Mouse (Mus musculus) lung, embryonic 14.5 days (tissue): ENCODE data around the gene Sema6b. TPM values are rescaled to one million over a fixed set of nuclear protein-coding genes. Genes with fewer than 3 reads are reported as not detected.

Source experiments
- ATAC-seq: fragments of 200-750 bp; cut with Nextera tagmentation; 2 replicates; pipeline ENCODE4 v1.8.0; 2017; ENCODE audit warnings: mild to moderate bottlenecking, moderate TSS enrichment, moderate library complexity; ENCODE audit not compliant: insufficient read depth
- DNase-seq: peaks from one replicate; pipeline ENCODE4 v3.0.0-alpha.2; 2015
- H3K27ac ChIP-seq: fragments of 300-500 bp; sonication (generic); 2 replicates; pipeline ENCODE4 v1.5.1; 2014; ENCODE audit warnings: low read depth, mild to moderate bottlenecking, moderate library complexity
- H3K27me3 ChIP-seq: fragments of 300-500 bp; sonication (generic); 2 replicates; pipeline ENCODE4 v1.6.1; 2014; ENCODE audit warnings: low read length, control low read depth; ENCODE audit not compliant: insufficient read depth
- H3K36me3 ChIP-seq: fragments of 300-500 bp; sonication (generic); 2 replicates; pipeline ENCODE4 v1.6.1; 2014; ENCODE audit warnings: control low read depth; ENCODE audit not compliant: insufficient read depth
- H3K4me1 ChIP-seq: fragments of 300-500 bp; sonication (generic); 2 replicates; pipeline ENCODE4 v1.6.1; 2014; ENCODE audit warnings: antibody characterized with exemption, control low read depth; ENCODE audit not compliant: insufficient read depth
- H3K4me2 ChIP-seq: fragments of 300-500 bp; sonication (generic); 2 replicates; pipeline ENCODE4 v1.6.1; 2014; ENCODE audit warnings: mild to moderate bottlenecking
- H3K4me3 ChIP-seq: fragments of 300-500 bp; sonication (generic); 2 replicates; pipeline ENCODE4 v1.5.1; 2014; ENCODE audit warnings: low read depth, low read length
- H3K9ac ChIP-seq: fragments of 300-500 bp; sonication (generic); 2 replicates; pipeline ENCODE4 v1.6.1; 2014
- H3K9me3 ChIP-seq: fragments of 300-500 bp; sonication (generic); 2 replicates; pipeline ENCODE4 v1.6.1; 2016; ENCODE audit warnings: low read depth, low read length, control low read depth
- CTCF ChIP-seq: IDR thresholded peaks from 2 replicates; pipeline ENCODE4 v1.5.1; 2016; ENCODE audit warnings: antibody characterized with exemption, low read depth
- WGBS: fragments of 180-500 bp; shearing (Covaris S2); extraction: QIAGEN DNeasy Blood & Tissue Kit; methylation state at CpG from one replicate; pipeline ENCODE4 v1.1.7; 2014; 5-methylcytosine and 5-hydroxymethylcytosine counted together
- polyA plus RNA-seq: library from polyadenylated mRNA; unstranded; fragments of >200 nt; fragmentation: Nextera tagmentation; extraction: Ambion mirVana; gene quantifications from 2 replicates; pipeline ENCODE4 v1.2.1, GENCODE M21; 2014

The Sema6b gene
- polyA plus RNA-seq, 1 experiment from 2014 or later: 1.8 TPM

DNA sequence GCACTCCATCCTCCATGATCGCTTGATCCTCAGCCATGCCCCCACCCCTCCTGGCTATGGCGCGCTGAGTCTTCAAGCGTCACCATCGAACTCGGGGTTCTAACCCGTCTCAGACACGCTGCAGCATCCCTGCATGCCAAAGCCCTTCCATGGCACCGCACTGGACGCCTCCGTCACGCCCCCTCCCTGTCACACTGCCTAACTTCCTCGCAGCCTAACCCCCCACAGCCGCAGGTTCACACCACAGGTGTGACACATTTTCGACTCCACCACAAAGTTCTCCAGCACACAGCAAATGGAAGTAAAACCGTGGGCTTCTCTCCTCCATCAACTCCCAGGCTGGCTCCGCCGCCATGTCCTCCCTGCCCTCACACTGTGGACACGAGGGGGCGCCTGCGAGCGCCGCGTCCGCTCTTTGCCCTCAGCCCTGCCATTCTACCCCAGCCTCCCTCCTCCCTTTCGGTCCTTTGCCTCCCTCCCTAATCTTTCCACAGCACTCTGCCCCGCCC, 5.6 kb downstream of the Sema6b start:
- TF ChIP-seq CTCF: peak; percentile 88
- Histone ChIP-seq H3K4me1 (0 out of 2 replicates have a peak, but pooled peaks cover 6% of the 10 kb centered on the region), H3K27ac (no peak overlapping the region), H3K9ac (peak overlapping the region; percentile 29; the same call in 1 of the 2 replicates), H3K36me3 (no peaks in the 10 kb centered on the region), H3K4me3 (peak overlapping the region; percentile 22), H3K4me2 (peak overlapping the region; percentile 67), H3K27me3 (peaks cover 17% of the 10 kb centered on the region; the same call in 1 of the 2 replicates), H3K9me3 (no peaks in the 10 kb centered on the region)
- DNase-seq (peak; percentile 69), ATAC-seq (peak; percentile 13; the same call in 1 of the 2 replicates)
- WGBS: 3% methylated on average over 27 of the region's 27 CpGs

DNA sequence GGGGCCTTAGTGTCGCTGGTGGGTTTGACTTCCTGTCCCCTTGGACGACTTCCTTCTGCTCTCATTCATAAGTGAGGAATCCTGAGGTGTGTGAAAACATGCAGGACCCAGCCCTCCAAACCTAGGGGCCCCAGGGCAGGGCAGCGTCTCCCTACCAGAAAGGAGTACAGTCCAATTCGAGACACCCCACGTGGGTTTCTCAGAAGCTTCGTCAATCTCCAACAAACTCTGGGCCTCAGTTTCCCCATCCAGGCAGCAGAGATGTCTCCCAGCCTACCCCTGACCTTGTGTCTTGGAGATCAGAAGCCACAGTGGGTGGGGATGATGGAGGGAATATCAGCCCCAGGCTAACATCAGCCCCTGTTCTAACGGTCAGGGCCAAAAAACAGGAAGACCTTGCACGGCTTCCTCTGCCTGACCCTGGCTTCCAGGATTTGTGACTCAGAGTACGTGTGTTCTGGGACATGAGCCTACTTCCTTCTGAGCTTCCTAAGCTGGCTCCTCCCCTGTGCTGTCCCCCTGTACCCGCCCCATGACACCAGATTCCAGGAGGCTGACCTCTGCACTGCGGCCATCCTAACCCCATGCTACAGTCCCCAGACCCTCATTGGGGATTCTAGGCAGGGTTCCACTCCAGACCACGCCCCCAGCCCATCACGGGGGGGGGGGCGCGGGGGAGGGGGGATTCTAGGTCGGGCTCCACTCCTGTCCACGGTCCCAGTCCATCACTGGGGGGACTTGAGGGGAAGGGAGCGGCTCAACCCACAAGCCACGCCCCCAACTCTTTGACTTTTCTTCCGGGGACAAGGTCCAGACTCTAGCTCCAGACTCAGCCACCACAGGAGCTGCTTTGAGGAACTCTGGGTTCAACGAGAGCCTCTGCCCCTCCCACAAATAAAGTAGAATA, 6.4 kb downstream of the Sema6b start:
- H3K27ac ChIP-seq: peak overlapping the region; percentile 72; the same call in 1 of the 2 replicates
- TF ChIP-seq CTCF: no peak
- H3K4me2 ChIP-seq: peak overlapping the region; percentile 67
- ATAC-seq (peak; percentile 72), DNase-seq (peak; percentile 66)
- no peaks in the 10 kb centered on the region for H3K36me3 ChIP-seq
- 15% methylated on average over 19 of the region's 21 CpGs for WGBS
- H3K4me3 ChIP-seq: peak overlapping the region; percentile 22
- peak overlapping the region; percentile 29 for H3K9ac ChIP-seq
- H3K4me1 ChIP-seq: 0 out of 2 replicates have a peak, but pooled peaks cover 6% of the 10 kb centered on the region
- H3K9me3 ChIP-seq: no peaks in the 10 kb centered on the region
- H3K27me3 ChIP-seq: peaks cover 9% of the 10 kb centered on the region; the same call in 1 of the 2 replicates

DNA sequence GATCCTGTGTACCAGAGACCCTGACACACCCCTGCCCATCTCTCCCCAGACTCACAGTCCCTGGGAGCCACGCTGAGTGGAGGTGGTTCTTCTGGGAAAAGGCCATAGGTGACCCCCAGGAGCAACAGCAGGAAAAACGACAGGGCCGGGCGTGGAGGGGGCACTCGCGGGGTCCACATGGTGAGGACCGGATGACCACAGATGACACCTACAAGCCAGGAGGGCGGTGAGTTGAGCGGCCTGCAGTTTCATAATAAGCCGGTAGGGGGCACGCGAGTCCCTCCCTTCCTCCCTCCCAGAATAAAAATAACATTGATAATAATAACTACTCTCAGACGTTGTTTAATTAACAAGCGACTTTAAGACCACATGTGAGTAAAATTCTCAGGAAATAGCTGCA, 7.5 kb downstream of the Sema6b start:
- ATAC-seq: no peak
- Histone ChIP-seq H3K4me3 (no peak overlapping the region), H3K4me2 (0 out of 2 replicates have a peak overlapping the region, but pooled peaks have one; percentile 1)

DNA sequence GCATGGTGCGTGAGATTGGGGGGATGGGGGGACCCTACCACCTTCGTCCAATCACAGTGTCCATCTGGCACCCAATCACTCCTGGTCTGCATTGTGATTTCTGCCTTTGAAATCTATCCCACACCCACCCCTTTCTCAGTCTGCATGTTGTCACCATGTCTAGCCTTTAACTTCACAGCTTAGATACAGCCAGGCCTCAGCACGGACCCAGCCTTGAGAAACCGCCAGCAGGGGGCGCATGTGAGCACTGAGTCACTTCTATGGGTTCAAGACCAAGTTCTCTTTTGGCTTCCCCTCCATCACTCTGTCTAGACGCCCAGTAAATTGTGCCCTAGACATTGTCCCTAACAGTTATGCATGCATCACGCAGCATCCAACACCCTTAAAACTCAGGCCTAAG, 8.3 kb downstream of the Sema6b start:
- DNase-seq: peak; percentile 81
- H3K4me1 ChIP-seq: 0 out of 2 replicates have a peak, but pooled peaks cover 6% of the 10 kb centered on the region
- H3K9me3 ChIP-seq: no peaks in the 10 kb centered on the region
- no peak overlapping the region for H3K9ac ChIP-seq
- TF ChIP-seq CTCF: peak; percentile 87
- H3K4me2 ChIP-seq: no peak overlapping the region
- H3K27me3 ChIP-seq: no peaks in the 10 kb centered on the region
- H3K27ac ChIP-seq: no peak overlapping the region
- H3K4me3 ChIP-seq: no peak overlapping the region
- H3K36me3 ChIP-seq: no peaks in the 10 kb centered on the region
- 43% methylated on average over 7 of the region's 7 CpGs for WGBS
- no peak for ATAC-seq

More for the DNA sequence above, 7.5 kb downstream of the Sema6b start:
- Histone ChIP-seq H3K9me3 (no peaks in the 10 kb centered on the region), H3K27ac (no peak overlapping the region), H3K27me3 (no peaks in the 10 kb centered on the region), H3K36me3 (no peaks in the 10 kb centered on the region), H3K4me1 (0 out of 2 replicates have a peak, but pooled peaks cover 6% of the 10 kb centered on the region), H3K9ac (no peak overlapping the region)
- TF ChIP-seq CTCF: peak; percentile 89
- 3% methylated on average over 14 of the region's 14 CpGs for WGBS
- DNase-seq: peak; percentile 77

DNA sequence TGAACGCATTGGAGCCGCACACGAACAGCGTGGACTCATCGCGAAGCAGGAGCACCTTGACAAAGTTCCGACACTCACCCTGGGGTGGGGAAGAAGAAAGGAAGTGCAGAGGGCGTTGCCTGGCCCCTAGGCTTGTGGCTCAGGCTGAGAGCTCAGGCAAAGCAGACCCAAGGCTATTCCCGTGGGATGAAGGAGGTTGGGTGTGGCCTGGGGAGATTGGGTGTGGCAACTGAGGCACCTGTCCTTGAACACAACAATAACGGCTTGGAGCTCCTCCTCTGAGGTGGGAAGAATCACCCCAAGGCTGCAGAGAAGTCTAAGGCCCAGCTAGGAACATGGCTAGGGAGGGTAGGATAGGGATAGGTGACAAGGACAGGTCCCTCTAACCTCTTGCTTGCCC, 9.0 kb downstream of the Sema6b start:
- ATAC-seq (no peak), DNase-seq (no peak)
- no peak overlapping the region for H3K27ac ChIP-seq
- no peaks in the 10 kb centered on the region for H3K9me3 ChIP-seq
- 89% methylated on average over 10 of the region's 10 CpGs for WGBS
- H3K9ac ChIP-seq: no peak overlapping the region
- H3K27me3 ChIP-seq: no peaks in the 10 kb centered on the region
- no peak for TF ChIP-seq CTCF
- 0 out of 2 replicates have a peak, but pooled peaks cover 6% of the 10 kb centered on the region for H3K4me1 ChIP-seq
- H3K36me3 ChIP-seq: no peaks in the 10 kb centered on the region
- no peak overlapping the region for H3K4me3 ChIP-seq
- no peak overlapping the region for H3K4me2 ChIP-seq

DNA sequence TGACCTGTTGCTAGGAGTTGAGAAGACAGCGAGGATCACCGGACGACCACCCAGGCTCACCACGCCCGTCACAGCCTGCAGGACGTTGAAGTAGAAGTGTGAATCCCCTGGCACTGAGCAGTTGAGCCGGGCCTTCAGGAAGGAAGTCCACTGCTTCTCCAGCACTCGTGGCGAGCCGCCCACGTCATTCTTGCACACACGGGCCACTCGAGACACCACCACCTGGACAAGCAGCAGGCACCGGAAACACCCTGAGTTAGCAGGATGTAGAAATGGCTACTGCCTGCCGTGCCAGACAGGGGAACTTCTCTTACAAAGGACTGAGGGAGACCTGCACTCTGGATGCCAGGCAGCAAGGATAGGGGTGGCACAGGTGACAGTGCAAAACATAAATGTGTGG, 11.9 kb downstream of the Sema6b start:
- DNase-seq (no peak), ATAC-seq (no peak)
- peaks cover 20% of the 10 kb centered on the region for H3K27me3 ChIP-seq
- H3K27ac ChIP-seq: no peak overlapping the region
- 0 out of 2 replicates have a peak, but pooled peaks cover 2% of the 10 kb centered on the region for H3K4me1 ChIP-seq
- H3K4me3 ChIP-seq: no peak overlapping the region
- H3K9ac ChIP-seq: no peak overlapping the region
- no peak overlapping the region for H3K4me2 ChIP-seq
- no peak for TF ChIP-seq CTCF
- 73% methylated on average over 15 of the region's 15 CpGs for WGBS
- H3K9me3 ChIP-seq: no peaks in the 10 kb centered on the region
- no peaks in the 10 kb centered on the region for H3K36me3 ChIP-seq

DNA sequence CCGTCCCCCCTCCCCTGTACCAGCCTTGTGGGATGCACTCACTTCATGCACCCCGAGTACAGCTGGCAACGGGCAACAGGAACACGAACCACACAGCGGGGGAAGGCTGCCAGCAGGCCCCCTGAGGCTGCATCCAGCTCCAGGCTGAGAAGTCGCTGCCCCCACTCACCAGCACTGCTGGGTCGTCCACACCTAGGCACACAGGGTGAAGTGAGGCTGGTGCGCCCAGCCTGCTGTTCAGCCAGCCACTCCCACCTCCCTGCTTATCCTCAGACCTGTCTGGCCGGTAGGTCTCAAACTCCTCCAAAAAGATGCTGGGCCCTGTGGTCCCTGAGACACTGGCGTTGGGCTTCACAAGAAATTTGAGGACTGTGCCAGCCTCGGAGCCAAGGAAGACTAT, 14.0 kb downstream of the Sema6b start:
- H3K4me2 ChIP-seq: no peak overlapping the region
- DNase-seq: no peak
- no peak overlapping the region for H3K27ac ChIP-seq
- 68% methylated on average over 11 of the region's 11 CpGs for WGBS
- no peak for TF ChIP-seq CTCF
- peaks cover 34% of the 10 kb centered on the region for H3K27me3 ChIP-seq
- ATAC-seq: no peak
- no peaks in the 10 kb centered on the region for H3K4me1 ChIP-seq
- no peaks in the 10 kb centered on the region for H3K36me3 ChIP-seq
- H3K4me3 ChIP-seq: no peak overlapping the region
- peaks cover 9% of the 10 kb centered on the region for H3K9me3 ChIP-seq
- no peak overlapping the region for H3K9ac ChIP-seq
